Mouse (Mus musculus) ovary, postnatal 10 days (tissue): ENCODE data around the gene Faf1.

ENCODE experiments used
- DNase-seq: peaks from one replicate; pipeline ENCODE4 v3.0.0; 2022; ENCODE audit warnings: low spot score

Faf1 gene

DNA sequence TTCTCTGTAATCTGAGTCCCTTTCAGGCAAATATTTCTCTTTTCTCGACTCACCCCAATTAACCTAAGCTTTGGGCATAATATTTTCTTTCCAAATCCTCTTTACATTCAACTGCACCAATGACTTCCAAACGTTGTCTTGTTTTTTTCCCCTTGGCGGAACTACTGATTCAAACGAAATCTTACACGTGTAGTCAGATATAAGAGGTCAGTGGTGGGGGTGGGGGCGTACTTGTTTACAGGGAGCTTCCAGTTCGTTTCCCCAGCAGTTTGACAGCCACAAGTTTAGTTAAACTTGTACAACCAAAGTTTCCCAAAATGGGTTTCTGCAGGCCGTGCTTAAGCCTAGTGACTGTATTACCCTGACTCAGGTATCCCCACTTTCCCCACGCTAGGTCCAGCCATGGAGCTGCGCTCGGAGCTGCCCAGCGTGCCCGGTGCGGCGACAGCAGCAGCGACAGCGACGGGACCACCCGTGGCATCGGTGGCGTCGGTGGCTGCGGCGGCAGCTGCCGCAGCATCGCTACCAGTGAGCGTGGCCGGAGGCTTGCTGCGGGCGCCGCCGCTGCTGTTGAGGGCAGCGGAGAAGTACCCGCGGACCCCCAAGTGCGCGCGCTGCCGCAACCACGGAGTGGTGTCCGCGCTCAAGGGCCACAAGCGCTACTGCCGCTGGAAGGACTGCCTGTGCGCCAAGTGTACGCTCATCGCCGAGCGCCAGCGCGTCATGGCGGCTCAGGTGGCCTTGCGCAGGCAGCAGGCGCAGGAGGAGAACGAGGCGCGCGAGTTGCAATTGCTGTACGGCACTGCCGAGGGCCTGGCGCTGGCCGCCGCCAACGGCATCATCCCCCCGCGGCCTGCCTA, 303.3 kb downstream of the Faf1 start:
- no peak for DNase-seq

DNA sequence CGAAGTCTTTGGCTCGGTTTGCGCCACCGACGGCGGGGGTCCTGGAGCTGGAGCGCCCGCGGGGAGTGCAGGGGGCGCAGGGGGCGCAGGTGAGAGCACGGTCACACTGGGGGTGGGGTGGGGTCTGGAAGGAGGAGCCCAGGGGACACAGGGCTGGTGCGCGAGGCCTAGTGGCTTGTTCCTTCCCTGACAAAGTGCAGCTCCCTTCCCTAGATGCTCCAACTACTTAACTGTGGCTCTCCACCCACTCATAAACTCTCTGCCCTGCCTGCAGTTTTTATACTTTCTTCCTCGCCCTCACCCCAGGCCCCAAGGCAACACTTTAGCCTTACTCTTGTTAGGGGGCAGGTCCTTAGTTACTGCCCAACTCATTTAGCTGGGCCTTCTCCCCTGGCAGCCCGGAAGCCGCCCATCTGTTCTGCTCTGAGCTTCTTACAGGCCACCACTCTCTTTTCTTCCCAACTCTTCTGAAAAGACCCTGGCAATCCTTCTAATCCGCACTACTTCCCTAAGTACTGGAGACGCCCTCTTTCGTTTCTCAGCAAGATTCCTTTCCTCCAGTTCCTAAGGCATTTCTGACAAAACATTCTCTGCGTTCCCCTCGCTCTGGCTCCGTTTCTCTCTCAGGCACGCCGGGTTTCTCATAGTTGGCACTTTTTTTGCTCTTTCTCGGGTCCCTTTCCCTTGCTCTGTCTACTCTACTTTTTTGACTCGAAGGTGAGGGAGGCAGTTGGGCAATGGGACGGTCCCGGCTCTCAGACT, 304.1 kb downstream of the Faf1 start:
- DNase-seq = no peak

DNA sequence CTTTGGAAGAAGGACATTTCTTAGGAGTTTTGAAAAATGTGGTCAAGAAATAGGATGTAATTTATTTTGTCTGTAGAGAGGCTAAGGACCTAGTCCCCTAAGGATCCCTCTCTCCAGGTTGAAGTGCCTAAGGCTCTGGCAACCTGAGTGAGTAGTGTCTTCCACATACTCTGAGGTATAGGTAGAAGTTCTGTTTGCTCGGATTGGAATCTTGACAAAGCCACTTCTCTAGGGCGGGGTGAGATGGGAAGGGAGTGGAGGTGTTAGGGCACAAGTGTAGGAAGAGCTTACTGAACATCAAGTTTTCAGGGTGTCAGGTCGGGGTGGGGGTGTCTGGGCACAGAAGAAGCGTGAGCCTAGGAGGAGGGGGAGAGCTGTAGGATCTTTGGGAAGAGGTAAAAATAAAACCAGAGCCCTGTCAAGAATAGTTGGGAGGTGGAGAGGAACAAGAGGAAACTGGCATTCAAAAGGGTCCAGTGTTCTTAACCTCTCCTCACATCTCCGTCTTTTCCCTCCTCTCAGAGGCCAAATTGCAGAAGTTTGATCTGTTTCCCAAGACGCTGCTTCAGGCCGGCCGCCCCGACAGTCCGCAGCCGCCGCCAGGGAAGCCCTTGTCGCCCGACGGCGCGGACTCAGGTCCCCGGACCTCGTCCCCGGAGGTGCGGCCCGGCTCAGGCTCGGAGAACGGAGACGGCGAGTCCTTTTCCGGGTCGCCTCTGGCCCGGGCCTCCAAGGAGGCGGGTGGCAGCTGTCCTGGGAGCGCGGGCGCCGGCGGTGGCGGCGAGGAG, 304.9 kb downstream of the Faf1 start:
- no peak for DNase-seq

DNA sequence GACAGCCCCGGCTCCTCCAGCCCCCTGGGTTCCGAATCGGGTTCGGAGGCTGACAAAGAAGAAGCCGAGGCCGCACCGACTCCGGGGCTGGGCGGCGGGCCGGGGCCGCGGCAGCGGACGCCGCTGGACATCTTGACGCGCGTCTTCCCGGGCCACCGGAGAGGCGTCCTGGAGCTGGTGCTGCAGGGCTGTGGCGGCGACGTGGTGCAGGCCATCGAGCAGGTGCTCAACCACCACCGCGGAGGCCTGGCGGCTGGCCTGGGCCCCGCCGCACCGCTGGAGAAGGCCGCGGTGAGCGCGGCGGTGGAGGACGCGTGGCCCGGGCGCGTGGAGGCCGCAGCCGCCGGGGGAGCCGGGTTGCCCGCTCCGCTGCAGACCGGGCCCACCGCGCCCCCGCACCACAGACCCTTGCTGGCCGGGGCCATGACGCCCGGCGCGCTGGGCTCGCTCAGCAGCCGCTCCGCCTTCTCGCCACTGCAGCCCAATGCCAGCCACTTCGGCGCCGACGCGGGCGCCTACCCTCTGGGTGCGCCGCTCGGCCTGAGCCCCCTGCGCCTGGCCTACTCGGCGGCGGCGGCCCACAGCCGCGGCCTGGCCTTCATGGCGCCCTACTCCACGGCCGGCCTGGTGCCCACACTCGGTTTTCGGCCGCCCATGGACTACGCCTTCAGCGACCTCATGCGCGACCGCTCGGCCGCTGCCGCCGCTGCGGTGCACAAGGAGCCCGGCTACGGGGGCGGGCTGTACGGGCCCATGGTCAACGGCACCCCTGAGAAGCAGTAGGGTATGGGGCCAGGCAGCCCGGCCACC, 305.7 kb downstream of the Faf1 start:
- DNase-seq = no peak

DNA sequence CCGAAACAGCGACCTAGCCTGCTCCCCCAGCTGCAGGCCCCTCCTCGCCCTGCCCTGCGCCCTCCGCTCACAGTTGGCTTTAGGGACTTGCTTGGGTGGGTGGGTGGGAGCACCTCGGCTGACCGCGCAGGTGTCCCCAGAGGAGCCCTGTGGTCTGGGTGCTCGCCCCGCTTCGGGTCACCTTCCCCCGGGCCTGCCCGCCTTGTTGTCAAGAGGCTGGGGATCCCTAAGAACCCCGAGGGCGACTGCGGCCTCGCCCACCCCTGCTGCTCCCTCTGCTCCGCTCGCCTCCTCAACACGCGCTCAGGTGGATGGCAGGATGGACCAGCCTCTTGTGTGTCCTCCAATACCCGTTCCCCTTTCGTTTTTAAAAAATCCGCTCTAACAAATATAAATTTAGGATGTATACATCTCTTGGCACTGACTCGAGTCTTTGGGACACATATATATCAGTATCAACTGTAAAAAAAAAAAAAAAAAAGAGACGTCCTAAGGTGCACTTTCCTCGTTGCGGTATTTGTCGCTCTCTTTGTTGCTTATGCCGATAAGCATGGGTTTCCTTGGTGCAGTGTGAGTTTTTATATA, 306.4 kb downstream of the Faf1 start:
- DNase-seq = no peak

DNA sequence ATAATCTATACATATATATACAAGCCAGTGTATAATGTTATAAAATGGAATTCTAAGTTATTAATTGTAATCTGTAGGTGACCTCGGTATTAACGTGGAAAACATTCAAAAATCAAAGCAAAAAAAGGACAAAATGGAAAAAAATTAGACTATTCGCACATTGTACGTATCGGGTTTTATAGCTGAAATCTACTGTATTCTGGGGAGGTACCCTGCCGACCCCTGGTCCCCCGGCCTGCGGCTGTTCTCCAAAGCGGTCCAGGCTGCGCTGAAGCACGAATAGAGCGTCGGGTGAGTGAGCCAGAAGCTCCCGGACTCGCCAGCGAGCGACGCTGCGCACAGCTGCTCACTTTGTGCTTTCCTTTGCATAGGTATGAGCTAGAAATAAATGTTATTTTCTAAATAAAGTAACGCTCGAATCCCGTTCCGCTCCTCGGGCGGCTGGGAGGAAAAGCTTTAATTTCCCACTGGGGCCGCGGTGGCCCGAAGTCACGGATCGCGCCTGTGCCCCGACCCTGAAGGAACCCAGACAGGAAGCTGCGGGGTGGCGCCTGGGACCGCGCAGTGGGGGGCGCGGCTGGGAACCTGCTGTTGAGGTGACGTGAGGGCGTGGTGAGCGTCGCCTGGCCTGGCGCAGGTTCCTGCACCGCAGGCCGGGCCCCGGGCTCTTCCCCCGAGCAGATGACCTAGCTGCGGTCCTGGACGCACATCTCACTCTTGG, 307.1 kb downstream of the Faf1 start:
- DNase-seq = no peak

DNA sequence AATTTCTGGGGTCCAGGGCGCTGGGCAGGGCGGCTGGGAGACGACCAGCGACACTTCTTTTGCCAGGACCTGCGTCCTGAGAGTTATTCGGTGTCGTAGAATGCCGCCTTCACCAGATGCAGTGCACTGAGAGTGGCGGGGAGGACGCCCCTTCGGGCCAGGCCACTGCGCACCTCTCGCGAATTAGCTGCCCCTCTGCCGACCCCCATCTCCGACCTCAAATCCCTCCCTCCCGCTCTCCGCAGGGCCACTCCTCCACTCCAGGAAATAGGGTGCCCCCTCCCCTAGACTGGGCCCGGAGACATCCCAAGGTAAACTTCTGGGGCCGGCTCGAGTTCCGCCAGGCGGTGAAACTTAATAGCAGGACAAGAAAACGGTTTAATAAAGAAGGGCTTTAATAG, 307.6 kb downstream of the Faf1 start:
- DNase-seq = no peak

DNA sequence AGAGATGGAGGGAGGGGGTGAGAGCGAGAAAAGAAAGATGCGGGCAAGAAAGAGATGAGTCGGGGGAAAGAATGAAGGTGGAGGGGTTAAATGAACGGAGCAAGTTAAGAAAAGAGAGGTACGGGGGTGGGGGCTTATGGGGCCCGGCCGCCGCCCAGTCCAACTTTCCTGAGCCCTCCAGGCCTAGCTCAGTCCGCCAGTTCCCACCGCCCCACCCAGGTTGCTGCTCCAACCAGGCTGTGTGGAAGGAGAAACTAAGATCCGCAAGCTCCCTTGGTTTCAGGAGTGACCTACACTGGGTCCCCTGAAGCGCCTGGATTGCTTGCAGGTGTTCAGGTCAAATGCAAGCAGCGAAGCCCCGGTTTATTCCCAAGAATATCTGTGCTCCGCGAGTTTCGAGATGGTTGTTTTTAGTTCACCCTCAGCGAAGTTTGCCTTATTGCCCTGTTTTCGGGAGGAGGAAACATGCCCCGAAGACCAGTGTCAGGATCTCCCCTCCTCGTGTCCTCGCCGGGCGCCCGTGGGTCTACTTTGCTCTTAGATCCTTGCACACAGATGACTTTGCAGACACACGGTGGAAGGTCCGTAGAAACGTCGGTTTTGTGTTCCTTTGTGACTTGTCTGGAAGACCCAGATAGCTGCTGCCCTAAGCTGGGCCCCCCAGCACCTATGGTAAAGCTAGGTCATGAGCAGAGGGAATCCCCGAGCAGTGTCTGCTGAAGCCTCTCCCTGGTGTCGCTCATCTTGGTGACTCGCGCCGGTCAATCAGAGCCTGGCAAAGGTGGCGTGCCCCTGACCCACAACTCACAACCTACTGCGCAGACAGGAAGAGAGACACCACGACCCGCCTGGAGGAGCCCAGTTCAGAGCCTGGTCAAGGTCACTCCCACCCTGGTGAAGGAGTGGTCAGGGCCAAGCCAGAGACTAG, 308.4 kb downstream of the Faf1 start:
- no peak for DNase-seq

DNA sequence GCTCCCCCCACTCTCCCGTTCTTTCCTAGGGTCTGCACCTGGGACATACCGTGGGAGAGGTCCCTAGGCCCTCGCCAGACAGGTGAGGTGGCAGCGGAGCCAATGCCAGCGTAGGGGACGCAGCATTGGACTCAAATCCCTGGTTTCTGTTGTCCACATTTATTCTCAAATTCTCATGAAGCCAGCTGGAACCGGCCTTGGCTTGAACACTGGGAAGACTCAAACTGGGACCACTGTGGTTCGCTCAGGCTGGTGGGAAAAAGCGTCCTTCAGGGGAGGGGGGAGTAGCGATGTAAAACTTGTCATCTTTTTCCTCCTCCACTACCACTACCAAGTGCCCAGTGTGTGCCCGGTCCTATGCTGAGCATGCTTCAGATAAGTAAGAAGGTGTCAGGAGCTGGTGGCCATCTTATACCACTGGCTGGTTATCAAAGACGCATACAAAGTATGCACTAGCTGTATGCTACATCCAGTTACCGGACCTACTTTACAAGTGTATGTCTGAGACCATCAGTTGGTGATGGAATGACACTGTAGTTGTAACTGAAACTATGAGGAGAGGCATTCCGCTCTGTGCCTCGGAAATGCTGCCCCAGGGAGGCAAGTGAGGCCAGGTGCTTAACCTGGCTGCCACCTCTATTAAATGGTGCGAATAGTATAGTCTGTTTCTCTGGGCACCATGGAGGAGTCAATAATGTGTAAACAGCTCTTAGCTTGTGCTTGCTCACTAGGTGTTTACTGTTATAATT, 309.2 kb downstream of the Faf1 start:
- no peak for DNase-seq

DNA sequence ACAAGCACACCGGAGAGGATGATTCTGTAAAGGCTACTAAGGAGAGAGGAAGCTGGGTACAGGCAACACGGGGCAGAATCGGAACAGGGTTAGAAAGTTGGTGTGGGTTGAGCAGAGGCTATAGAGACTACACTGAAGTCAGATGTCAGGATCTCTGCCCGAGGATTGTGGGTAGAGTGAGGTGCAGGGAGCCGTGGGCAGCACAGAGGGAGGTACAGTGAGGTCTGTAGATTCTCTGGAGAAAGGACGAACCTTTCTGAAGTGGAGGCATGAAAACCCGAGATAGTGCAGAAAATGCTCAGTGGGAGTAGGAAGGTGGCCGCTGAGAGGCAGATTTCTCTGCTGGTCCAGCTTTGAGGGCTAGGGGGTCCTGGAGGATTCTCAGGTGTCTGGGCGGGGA, 309.9 kb downstream of the Faf1 start:
- DNase-seq = no peak

DNA sequence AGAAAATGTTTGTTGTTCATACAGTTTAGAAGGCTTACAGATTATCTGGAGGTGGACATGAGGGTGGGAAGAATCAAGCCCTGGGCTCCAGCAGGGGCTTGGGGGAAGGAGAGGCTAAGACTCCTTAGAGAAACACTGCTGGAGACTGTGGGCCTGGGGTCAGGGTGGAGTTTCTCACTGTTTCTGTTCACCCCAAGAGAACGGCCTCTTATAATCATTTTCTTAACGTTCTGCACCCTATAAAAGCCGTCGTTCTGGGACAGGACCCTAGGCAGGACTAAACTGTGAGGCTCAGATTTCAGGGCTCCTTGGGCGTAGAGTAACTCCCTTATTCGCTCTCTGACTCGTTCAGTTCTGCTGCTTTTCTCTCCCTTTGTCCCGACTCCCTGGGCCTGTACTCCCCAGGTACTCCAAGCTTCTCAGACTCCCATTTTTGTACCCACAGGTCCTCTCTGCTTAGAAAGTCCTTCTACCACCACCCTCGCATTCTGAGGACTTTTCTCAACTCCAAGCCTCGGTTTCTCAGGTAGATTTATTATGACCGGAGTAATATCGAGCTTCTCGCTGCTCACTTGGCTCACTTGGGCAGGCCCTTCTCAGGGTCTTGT, 310.5 kb downstream of the Faf1 start:
- no peak for DNase-seq

DNA sequence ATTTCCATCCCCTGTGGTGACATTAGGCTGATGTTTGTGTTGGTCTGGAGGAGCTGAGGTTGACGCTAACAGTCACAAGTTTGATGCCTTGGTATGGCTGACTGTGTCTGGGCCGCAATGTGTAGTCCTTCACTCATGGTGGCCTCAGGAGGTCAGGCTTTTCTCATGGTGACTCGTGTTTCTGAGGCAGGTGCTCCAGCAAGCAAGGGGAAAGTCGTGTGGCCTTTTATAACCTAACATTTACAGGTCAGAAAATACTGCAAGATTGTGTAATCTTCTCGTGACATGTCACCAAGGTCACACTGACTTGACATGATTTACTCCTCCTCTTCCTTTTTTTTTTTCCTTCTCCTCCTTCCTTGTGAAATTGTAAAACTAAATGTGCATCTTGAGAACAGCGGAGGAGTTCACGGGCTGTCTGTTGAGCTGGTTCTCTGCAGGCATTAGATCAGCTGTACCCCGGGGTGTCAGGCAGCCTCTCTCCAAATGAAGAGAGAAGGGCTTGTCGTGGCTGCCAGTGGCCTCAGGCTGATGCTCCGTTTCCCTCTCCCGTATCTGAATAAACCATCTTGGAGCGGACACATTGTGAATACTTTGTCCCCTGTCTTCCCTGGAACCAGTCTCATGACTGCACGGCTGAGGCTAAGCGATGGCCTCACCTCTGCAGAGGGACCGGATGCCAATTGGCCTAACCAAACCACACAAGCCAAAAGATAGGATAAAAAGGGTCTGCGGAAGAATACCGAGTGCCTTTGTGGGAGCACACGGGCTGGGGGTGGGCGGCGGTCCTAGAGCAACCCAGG, 311.4 kb downstream of the Faf1 start:
- DNase-seq = no peak

DNA sequence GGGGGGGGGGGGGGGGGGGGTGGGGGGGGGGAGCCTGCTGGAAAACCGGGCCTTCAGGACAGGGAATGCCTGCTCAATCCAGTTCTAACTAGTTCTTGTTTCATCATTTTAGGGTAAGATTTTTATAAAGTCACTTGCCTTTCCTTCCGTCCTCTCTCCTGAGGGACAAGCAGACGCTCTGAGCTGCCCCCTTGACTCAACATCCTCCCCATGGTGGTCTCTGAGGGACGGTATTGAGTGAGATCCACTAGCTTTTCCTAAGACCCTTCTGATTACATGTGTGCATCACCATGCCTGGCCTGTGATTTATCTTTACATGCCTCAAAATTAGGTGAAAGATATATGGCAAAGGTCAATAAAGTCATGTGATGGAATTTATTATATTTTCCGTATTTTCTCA, 312.0 kb downstream of the Faf1 start:
- DNase-seq = no peak

DNA sequence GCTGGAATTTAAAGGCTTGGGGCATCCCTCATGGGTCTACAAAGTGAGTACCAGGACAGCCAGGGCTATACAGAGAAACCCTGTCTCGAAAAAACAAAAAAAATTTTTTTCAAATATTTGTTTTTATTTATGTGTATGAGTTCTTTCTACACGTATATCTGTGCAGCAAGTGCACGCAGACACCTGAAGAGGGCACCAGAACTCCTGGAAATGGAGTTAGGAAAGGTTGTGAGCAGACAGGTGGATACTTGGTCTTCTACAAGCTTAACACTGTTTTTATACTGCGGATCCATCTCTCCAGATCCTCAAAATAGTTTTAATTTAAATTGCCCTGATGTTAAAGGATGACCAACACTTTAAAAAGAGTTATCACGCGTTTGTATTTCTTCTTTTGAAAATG, 312.8 kb downstream of the Faf1 start:
- no peak for DNase-seq

DNA sequence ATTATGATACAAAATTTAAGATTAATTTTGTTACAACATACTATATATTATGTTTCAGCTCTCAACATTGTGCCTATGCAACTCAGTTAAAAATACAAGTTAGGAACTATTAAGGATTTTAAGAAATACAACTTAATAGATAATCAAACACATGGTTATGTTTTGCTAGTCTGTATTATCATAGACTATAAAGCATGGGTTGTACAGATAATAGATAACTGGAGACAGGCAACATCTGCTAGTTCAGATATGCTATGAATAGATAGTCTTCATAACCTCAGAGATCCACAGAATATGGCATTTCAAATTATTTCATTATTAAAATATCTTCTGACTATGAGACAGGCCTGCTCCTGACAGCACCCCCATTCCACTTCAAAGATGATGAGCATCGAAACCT, 329.7 kb downstream of the Faf1 start:
- DNase-seq = no peak
